Mouse (Mus musculus) CD8-positive naive resting alpha-beta T cell, adult 57 days (primary cell): Measurements from ENCODE around the gene Chst12. TPM values are rescaled to one million over a fixed set of nuclear protein-coding genes. Genes with fewer than 3 reads are reported as not detected.

Experiments used
- total RNA-seq: library from RNA; stranded (reverse); gene quantifications from one replicate; pipeline ENCODE4 v1.2.4, GENCODE M21; 2023

The Chst12 gene
- total RNA-seq: 13.0 TPM

DNA sequence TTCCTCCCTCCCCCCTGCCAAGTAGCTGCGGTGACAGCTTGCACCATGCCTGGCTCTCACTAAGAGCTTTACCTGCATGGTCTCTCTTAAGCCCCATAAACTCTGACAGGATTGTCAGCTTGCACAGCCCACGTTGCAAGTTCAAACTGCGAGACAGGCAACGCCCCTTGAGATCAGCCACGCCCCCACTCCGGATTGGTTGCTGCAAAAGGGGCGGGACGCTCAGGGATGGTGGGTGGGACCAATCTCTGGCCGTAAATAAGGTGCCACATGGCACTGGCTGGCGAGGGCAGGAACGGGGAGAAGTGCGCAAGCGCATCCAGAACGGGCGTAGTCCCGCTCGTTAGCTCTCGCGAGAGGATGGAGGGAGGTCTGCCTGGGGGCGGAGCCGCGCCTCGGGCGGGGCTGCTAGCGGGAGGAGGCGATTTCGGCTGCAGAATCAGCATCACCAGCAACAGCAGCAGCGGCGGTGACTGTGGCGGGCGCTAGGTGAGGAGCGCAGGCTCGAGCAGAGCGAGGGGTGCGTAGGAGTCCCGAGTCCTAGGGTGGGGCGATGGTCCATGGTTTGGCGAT, at the start of gene Chst12:
Gene Chst12, plus strand, starts transcription at position 343 of the 573 bp plus-strand sequence.

DNA sequence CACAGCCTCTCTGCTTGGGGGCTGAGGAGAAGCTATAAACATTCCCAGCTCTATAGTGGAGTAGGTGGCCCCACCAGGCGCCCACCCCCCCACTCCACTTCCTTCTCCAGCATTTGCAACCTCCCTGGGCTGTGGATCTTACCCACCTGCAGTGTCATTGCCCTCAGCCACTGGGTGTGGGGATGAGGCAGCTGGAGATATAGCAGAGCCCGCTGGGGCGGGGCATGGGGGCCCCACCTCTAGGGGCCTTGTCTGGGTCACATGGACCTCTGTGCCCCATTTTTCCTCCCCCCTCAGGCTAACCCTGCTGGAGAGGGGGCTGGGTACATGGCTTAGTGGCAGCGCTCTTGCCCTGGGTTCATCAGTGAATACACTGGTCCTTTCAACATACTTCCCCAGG, 59.5 kb downstream of the Chst12 start, which contains the start of gene Grifin:
Gene Grifin, minus strand, starts transcription at position 176 of the 400 bp plus-strand sequence.

Other genes with a start within 250 kb of the Chst12 start
- 34.8 TPM for gene Mad1l1, start 184.0 kb upstream of the Chst12 start, total RNA-seq
- 7.9 TPM for gene Nudt1, start 183.9 kb upstream of the Chst12 start, total RNA-seq
- gene Mrm2, start 173.7 kb upstream of the Chst12 start, total RNA-seq: 5.8 TPM
- gene Snx8, start 116.3 kb upstream of the Chst12 start, total RNA-seq: 16.3 TPM
- gene Eif3b, start 86.2 kb upstream of the Chst12 start, total RNA-seq: 112 TPM
- gene Gm4869, start 59.9 kb upstream of the Chst12 start, total RNA-seq: not detected
- gene Grifin, start 59.5 kb downstream of the Chst12 start, total RNA-seq: 1.9 TPM
- 136 TPM for gene Lfng, start 101.8 kb downstream of the Chst12 start, total RNA-seq
- gene Ttyh3, start 143.5 kb downstream of the Chst12 start, total RNA-seq: 66.0 TPM
- 53.9 TPM for gene Iqce, start 196.8 kb downstream of the Chst12 start, total RNA-seq
- 22.8 TPM for gene Brat1, start 199.5 kb downstream of the Chst12 start, total RNA-seq
- 2.0 TPM for gene Amz1, start 218.6 kb downstream of the Chst12 start, total RNA-seq